ENCODE assay signal across 9 mouse cellular contexts in the genomic region with DNA sequence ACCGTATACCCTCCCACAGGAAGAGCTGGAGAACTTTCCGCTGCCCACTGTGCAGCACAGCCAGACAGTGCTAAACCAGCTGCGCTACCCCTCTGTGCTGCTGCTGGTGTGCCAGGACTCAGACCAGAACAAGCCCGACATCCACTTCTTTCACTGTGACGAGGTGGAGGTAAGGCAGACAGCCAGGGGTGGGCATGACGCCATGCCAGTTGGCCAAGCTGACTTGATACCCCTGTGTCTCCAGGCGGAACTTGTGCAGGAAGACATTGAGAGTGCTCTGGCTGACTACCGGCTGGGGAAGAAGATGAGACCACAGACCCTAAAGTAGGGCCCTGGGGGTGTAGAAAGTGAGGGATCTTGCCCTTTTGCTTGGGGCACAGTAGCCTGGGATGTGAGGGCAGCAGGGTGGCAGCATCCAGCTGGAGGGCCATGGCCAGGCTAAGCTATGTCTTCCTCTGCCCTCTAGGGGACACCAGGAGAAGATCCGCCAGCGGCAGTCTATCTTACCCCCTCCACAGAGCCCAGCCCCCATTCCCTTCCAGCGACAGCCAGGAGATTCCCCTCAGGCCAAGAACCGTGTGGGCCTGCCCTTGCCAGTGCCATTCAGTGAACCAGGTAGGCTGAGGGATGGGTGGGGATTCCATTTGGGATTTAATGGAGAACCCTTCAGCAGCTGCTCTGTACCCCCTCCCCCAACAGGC. TPM values are rescaled to one million over a fixed set of nuclear protein-coding genes. Genes with fewer than 3 reads are reported as not detected.
DNase-seq lines count a peak whose midpoint lies in the region; TF ChIP-seq lines count a peak whose summit lies in the region.
"Had no signal": no experiment of that assay in that cellular context is flagged by ENCODE, and none has a peak within 500 bp of the region (broad histone marks: within the 10 kb centered on the region; RNA-seq: fewer than 3 reads in every experiment).

No protein-coding gene starts in this region.

- 62% methylated on average over 12 of the region's 12 CpGs for WGBS in lung, adult 2 months

- peak; percentile 61 for DNase-seq in cerebellum, adult 9-11 months
- DNase-seq in cerebellum, adult 11 months, result no peak
- DNase-seq in lung, adult 2 months, result no peak
- no peak for DNase-seq in lung, postnatal 25 days (ENCODE audit: low spot score)
- DNase-seq in cerebellum, postnatal 10 days, result peak; percentile 89 to 93
- DNase-seq in lung, postnatal 10 days, result peak; percentile 49
- no peak for DNase-seq in thymus, postnatal 36 days
- no peak for DNase-seq in heart, adult 18-20 months

- no peaks in the 10 kb centered on the region for H3K4me1 ChIP-seq in lung, adult 2 months (ENCODE audit: control insufficient read depth, insufficient read depth, low read length)
- H3K4me1 ChIP-seq: embryonic facial prominence, embryonic 12.5 days had no signal

- no peak overlapping the region for H3K4me3 ChIP-seq in lung, adult 2 months (replicated peaks; ENCODE audit: extremely low read depth, low read depth, low read length)
- H3K4me3 ChIP-seq: embryonic facial prominence, embryonic 12.5 days had no signal

- no peak for TF ChIP-seq POLR2A in lung, adult 2 months (IDR thresholded peaks at IDR 0.05; ENCODE audit: borderline replicate concordance, extremely low read depth, low read depth, low read length)

- 0 out of 2 replicates have a peak, but pooled peaks have one; percentile 9 for TF ChIP-seq CTCF in lung, adult 2 months (IDR thresholded peaks at IDR 0.05; ENCODE audit: insufficient read depth, low read length)

RNA-seq across cellular contexts. Expression of a gene that starts 17.1 kb away (rescaled TPM):
- 112 and 143 TPM in 2 replicates for polyA plus RNA-seq in lung, adult 2 months (2012; rRNA removed)
- total RNA-seq in heart, adult 18-20 months (2021), result 1 to 10 TPM; 1.7 to 3.0 TPM

RNA-seq across cellular contexts. Expression of a gene that starts 28.2 kb away (rescaled TPM):
- polyA plus RNA-seq in lung, adult 2 months (2012; rRNA removed), result 37.2 and 49.2 TPM in 2 replicates
- total RNA-seq in heart, adult 18-20 months (2021), result 10 to 100 TPM; 14.6 to 15.7 TPM

RNA-seq across cellular contexts. Expression of a gene that starts 28.3 kb away (rescaled TPM):
- polyA plus RNA-seq in lung, adult 2 months (2012; rRNA removed), result 18.6 and 22.7 TPM in 2 replicates
- total RNA-seq in heart, adult 18-20 months (2021), result 10 to 100 TPM; 11.7 to 12.6 TPM

RNA-seq across cellular contexts. Expression of a gene that starts 36.2 kb away (rescaled TPM):
- 145 and 204 TPM in 2 replicates for polyA plus RNA-seq in lung, adult 2 months (2012; rRNA removed)
- 100 to 1,000 TPM; 106 to 141 TPM for total RNA-seq in heart, adult 18-20 months (2021)

RNA-seq across cellular contexts. Expression of a gene that starts 58.2 kb away (rescaled TPM):
- 57.1 and 64.8 TPM in 2 replicates for polyA plus RNA-seq in lung, adult 2 months (2012; rRNA removed)
- 10 to 100 TPM; 11.3 to 12.4 TPM for total RNA-seq in heart, adult 18-20 months (2021)

Comparison
In these comparisons a context has a peak if more than half of its experiments do, and no peak if none do; other contexts are left out.
1. DNase-seq: peak in cerebellum, adult 9-11 months (single experiment), cerebellum, postnatal 10 days (2 of 2) and lung, postnatal 10 days (single experiment); none in cerebellum, adult 11 months (single experiment), lung, adult 2 months (single experiment), lung, postnatal 25 days (single experiment), thymus, postnatal 36 days (0 of 2) and heart, adult 18-20 months (0 of 2).